Mouse (Mus musculus) heart, embryonic 15.5 days (tissue): ENCODE measurements around the gene Lysmd1. TPM values are rescaled to one million over a fixed set of nuclear protein-coding genes. Genes with fewer than 3 reads are reported as not detected.

ENCODE experiments used
- microRNA-seq: library from miRNA; unstranded; fragments of <30 nt; microRNA quantifications from one replicate; pipeline ENCODE4, GENCODE M21; 2016
- polyA plus RNA-seq: library from polyadenylated mRNA; unstranded; fragments of >200 nt; fragmentation: Nextera tagmentation; extraction: Ambion mirVana; gene quantifications from 2 replicates; pipeline ENCODE4 v1.2.1, GENCODE M21; 2015

Lysmd1 gene
- polyA plus RNA-seq, 1 experiment from 2014 or later = 9.4 TPM

Small RNA genes within 50 kb of the gene (microRNA-seq; reads per million reads assigned to microRNA genes)
- not detected for gene Mir8099-1

Other genes with a start within 250 kb of the Lysmd1 start
- gene Psmb4, start 247.1 kb upstream of the Lysmd1 start, polyA plus RNA-seq = 223 and 265 TPM in 2 replicates
- gene Selenbp1, start 201.0 kb upstream of the Lysmd1 start, polyA plus RNA-seq = 89.6 and 103 TPM in 2 replicates
- gene Rfx5, start 180.0 kb upstream of the Lysmd1 start, polyA plus RNA-seq = 3.6 and 6.8 TPM in 2 replicates
- 14.7 and 20.8 TPM in 2 replicates for gene Pi4kb, start 159.4 kb upstream of the Lysmd1 start, polyA plus RNA-seq
- 12.3 and 18.3 TPM in 2 replicates for gene Zfp687, start 118.6 kb upstream of the Lysmd1 start, polyA plus RNA-seq
- 168 and 198 TPM in 2 replicates for gene Psmd4, start 91.5 kb upstream of the Lysmd1 start, polyA plus RNA-seq
- gene Pip5k1a, start 27.2 kb upstream of the Lysmd1 start, polyA plus RNA-seq = 14.1 and 16.5 TPM in 2 replicates
- gene Vps72, start 23.1 kb upstream of the Lysmd1 start, polyA plus RNA-seq = 79.5 and 99.3 TPM in 2 replicates
- 1.4 and 2.1 TPM in 2 replicates for gene Tmod4, start 9.6 kb upstream of the Lysmd1 start, polyA plus RNA-seq
- gene Scnm1, start 77 bp upstream of the Lysmd1 start, polyA plus RNA-seq = 51.0 and 54.2 TPM in 2 replicates
- 2.5 and 4.8 TPM in 2 replicates for gene Tnfaip8l2, start 8.3 kb downstream of the Lysmd1 start, polyA plus RNA-seq
- 2.0 and 3.5 TPM in 2 replicates for gene Sema6c, start 26.4 kb downstream of the Lysmd1 start, polyA plus RNA-seq
- gene Gabpb2, start 83.8 kb downstream of the Lysmd1 start, polyA plus RNA-seq = 5.1 and 6.5 TPM in 2 replicates
- gene Cdc42se1, start 94.6 kb downstream of the Lysmd1 start, polyA plus RNA-seq = 49.7 and 60.9 TPM in 2 replicates
- 10.6 and 12.0 TPM in 2 replicates for gene Mllt11, start 98.1 kb downstream of the Lysmd1 start, polyA plus RNA-seq
- 0.38 and 0.55 TPM in 2 replicates for gene Gm128, start 107.5 kb downstream of the Lysmd1 start, polyA plus RNA-seq
- gene Bnipl, start 117.1 kb downstream of the Lysmd1 start, polyA plus RNA-seq = 0.06 and 0.38 TPM in 2 replicates
- gene Mindy1, start 147.3 kb downstream of the Lysmd1 start, polyA plus RNA-seq = 24.7 and 27.6 TPM in 2 replicates
- gene Prune1, start 148.0 kb downstream of the Lysmd1 start, polyA plus RNA-seq = 23.8 and 26.5 TPM in 2 replicates
- gene Anxa9, start 173.1 kb downstream of the Lysmd1 start, polyA plus RNA-seq = 0.64 and 1.2 TPM in 2 replicates
- 120 and 139 TPM in 2 replicates for gene Cers2, start 180.7 kb downstream of the Lysmd1 start, polyA plus RNA-seq
- 16.7 and 22.4 TPM in 2 replicates for gene Setdb1, start 223.1 kb downstream of the Lysmd1 start, polyA plus RNA-seq